Mouse (Mus musculus): ENCODE results near the gene Slc25a10.

DNA sequence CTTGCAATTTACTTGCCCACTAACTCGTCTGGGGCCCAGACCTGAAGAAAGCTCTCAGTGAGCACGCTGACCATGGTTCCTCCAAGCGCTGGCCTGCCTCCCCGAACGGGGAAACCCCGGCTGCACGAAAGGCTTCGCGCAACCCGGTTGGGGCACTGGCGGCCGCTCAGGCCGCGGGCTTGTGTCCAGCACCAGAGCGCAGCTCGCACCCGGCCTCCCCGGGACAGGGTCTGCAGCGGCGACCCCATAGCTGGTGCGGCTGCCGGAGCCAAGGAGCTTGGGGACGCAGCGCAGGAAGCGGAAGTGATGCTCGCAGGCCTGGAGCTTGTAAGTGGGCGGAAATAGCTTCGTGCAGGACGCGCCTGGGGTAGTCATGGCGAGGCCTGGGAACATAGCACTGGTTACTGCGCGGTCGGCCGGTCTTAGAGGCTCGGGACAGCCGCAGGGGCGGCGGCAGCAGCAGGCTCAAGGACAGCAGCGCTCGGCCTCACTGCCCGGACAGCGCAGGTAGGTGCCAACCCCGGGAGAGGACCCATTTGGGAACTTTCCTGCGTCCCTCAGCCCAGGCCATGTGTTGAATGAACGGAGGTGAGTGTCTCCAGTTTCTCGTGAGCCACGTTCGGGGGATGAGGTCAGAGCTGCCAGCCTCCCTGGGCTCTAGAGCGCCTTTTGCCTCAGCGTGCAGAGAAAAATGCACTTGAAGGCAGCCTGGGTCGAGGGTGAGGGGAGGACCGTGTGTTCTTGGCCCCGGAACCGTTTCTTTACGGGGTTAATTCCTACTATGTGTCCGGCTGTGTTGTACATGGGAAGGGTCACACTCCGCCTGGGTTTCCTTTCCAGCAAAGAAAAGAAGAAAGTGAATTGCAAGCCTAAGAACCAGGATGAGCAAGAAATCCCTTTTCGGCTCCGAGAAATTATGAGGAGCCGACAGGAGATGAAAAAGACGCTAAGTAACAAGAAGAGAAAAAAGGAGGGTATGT is 33.6 kb upstream of the Slc25a10 start, which contains the start of the genes Oxld1 and Ccdc137:
- TF ChIP-seq FLI1 (IDR thresholded peaks at IDR 0.05; ENCODE audit: low read length) (no peak; the same call in 1 of the 2 replicates), GATA1 (IDR thresholded peaks at IDR 0.05; ENCODE audit: borderline replicate concordance, low read length) (no peak)
